Mouse (Mus musculus): ENCODE results near the gene Zfyve21. TPM values are rescaled to one million over a fixed set of nuclear protein-coding genes. Genes with fewer than 3 reads are reported as not detected.

The Zfyve21 gene
- polyA plus RNA-seq, 1 experiment from 2014 or later, result 95.6 TPM

DNA sequence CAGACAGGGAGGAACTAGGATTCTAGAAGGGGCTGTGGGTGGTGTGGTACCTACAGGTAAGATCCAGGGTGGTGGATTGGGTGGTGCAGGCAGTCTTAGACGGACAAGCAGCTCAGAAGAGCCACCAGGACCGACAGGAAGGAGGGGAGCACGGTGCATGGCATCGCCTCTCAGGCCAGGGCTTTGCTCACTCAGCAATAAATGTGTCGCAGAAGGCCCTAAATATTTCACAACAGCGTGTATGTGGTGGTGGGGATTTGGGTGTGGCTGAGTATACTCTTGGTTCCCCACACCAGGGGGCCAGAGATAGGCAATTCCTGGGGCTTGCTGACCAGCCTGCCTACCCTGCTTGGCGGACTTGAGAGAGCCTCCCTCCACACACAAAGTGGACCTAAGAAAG is 6.7 kb downstream of the Zfyve21 start:
- H3K36me3 ChIP-seq (ENCODE audit: control insufficient read depth, insufficient read depth, low read length), result peaks cover 26% of the 10 kb centered on the region
- peaks cover 50% of the 10 kb centered on the region for H3K4me1 ChIP-seq (replicated peaks; ENCODE audit: control insufficient read depth, insufficient read depth, low read length)
- 69% methylated on average over 7 of the region's 7 CpGs for WGBS
- no peak for DNase-seq (ENCODE audit: low spot score)
- no peaks in the 10 kb centered on the region for H3K9me3 ChIP-seq (ENCODE audit: control insufficient read depth, low read length)
- H3K27ac ChIP-seq (ENCODE audit: low read depth, low read length), result no peak overlapping the region
- no peak overlapping the region for H3K4me2 ChIP-seq
- ATAC-seq (replicated peaks; ENCODE audit: low FRiP score), result no peak
- no peak overlapping the region; the same call in 1 of the 2 replicates for H3K9ac ChIP-seq (ENCODE audit: low read depth, low read length)
- no peak overlapping the region for H3K4me3 ChIP-seq (ENCODE audit: low read depth, low read length)
- H3K27me3 ChIP-seq (replicated peaks; ENCODE audit: control insufficient read depth, insufficient read depth, low read length), result no peaks in the 10 kb centered on the region

DNA sequence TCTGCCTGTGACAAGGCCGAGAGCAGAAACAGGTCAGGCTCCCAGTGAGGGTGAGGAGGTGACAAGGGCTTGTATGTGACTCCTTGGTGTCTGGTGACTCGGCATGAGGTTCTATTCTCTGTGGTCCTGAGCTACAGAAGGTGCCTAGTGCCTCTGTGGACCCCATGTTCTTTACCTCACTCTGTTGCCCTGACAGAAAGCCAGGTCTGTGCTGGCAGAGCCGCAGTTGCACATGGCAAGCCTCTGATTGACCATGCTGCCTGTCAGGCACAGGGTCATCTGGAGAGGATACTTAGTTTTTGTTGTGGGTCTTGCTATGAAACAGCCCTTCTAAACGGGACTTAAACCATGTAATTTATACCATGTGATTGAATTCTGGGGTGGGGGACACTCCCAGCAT is 8.0 kb downstream of the Zfyve21 start:
- Histone ChIP-seq H3K9me3 (ENCODE audit: control insufficient read depth, low read length) (no peaks in the 10 kb centered on the region), H3K27me3 (replicated peaks; ENCODE audit: control insufficient read depth, insufficient read depth, low read length) (no peaks in the 10 kb centered on the region), H3K4me2 (no peak overlapping the region), H3K36me3 (ENCODE audit: control insufficient read depth, insufficient read depth, low read length) (peaks cover 37% of the 10 kb centered on the region), H3K4me1 (replicated peaks; ENCODE audit: control insufficient read depth, insufficient read depth, low read length) (peaks cover 38% of the 10 kb centered on the region), H3K4me3 (ENCODE audit: low read depth, low read length) (no peak overlapping the region), H3K9ac (ENCODE audit: low read depth, low read length) (no peak overlapping the region), H3K27ac (ENCODE audit: low read depth, low read length) (no peak overlapping the region)
- 75% methylated on average over 4 of the region's 4 CpGs for WGBS
- no peak for DNase-seq (ENCODE audit: low spot score)
- no peak for ATAC-seq (replicated peaks; ENCODE audit: low FRiP score)

DNA sequence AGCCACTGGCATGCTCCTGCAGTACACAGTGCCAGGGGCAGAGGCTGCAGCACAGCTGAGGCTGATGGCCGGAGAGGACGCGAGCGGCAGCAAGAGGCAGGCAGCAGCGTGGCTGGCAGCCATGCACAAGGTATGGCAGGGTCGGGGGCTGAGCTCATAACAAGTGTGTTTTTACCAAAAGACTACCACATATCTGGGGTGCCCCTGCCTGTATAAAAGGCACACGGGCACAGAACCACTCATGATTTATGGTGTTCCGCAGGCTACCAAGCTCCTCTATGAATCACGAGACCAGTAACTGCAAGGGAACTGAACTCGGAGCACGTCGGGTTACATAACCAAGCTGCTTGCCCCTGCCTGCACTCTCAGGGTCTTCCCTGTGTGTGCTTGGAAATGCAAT is 13.6 kb downstream of the Zfyve21 start:
- no peaks in the 10 kb centered on the region for H3K9me3 ChIP-seq (ENCODE audit: control insufficient read depth, low read length)
- H3K27ac ChIP-seq (ENCODE audit: low read depth, low read length), result no peak overlapping the region
- no peak overlapping the region for H3K9ac ChIP-seq (ENCODE audit: low read depth, low read length)
- no peak overlapping the region for H3K4me2 ChIP-seq
- peaks cover under 1% of the 10 kb centered on the region for H3K4me1 ChIP-seq (replicated peaks; ENCODE audit: control insufficient read depth, insufficient read depth, low read length)
- H3K4me3 ChIP-seq (ENCODE audit: low read depth, low read length), result no peak overlapping the region
- ATAC-seq (replicated peaks; ENCODE audit: low FRiP score), result no peak
- DNase-seq (ENCODE audit: low spot score), result no peak
- 95% methylated on average over 12 of the region's 12 CpGs for WGBS
- no peaks in the 10 kb centered on the region for H3K27me3 ChIP-seq (replicated peaks; ENCODE audit: control insufficient read depth, insufficient read depth, low read length)
- peaks cover 58% of the 10 kb centered on the region for H3K36me3 ChIP-seq (ENCODE audit: control insufficient read depth, insufficient read depth, low read length)

DNA sequence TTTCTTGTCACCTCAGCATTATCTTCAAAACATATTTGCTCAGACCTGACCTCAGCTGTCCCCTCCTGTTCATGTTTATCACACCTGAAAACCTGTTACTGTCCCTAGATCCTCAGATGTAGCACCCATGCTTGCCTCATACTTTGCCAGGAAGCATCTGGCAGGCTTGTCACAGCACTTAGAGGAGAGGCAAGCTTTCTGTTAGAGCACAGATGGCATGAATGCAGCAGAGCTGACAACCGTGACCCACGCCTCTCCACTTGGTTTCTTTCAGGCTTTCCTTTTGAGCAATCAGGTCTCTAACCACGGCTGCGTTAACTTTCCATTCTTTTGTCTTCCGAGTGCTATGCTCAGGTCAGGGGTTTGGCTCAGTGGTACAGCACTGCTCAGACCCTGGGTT is 15.5 kb downstream of the Zfyve21 start:
- H3K9me3 ChIP-seq (ENCODE audit: control insufficient read depth, low read length), result no peaks in the 10 kb centered on the region
- no peaks in the 10 kb centered on the region for H3K27me3 ChIP-seq (replicated peaks; ENCODE audit: control insufficient read depth, insufficient read depth, low read length)
- WGBS, result 95% methylated on average over 5 of the region's 5 CpGs
- DNase-seq (ENCODE audit: low spot score) (no peak), ATAC-seq (replicated peaks; ENCODE audit: low FRiP score) (no peak)
- H3K36me3 ChIP-seq (ENCODE audit: control insufficient read depth, insufficient read depth, low read length), result peaks cover 53% of the 10 kb centered on the region
- no peak overlapping the region for H3K4me3 ChIP-seq (ENCODE audit: low read depth, low read length)
- H3K4me2 ChIP-seq, result no peak overlapping the region
- H3K27ac ChIP-seq (ENCODE audit: low read depth, low read length), result no peak overlapping the region
- peaks cover 14% of the 10 kb centered on the region for H3K4me1 ChIP-seq (replicated peaks; ENCODE audit: control insufficient read depth, insufficient read depth, low read length)
- H3K9ac ChIP-seq (ENCODE audit: low read depth, low read length), result no peak overlapping the region

DNA sequence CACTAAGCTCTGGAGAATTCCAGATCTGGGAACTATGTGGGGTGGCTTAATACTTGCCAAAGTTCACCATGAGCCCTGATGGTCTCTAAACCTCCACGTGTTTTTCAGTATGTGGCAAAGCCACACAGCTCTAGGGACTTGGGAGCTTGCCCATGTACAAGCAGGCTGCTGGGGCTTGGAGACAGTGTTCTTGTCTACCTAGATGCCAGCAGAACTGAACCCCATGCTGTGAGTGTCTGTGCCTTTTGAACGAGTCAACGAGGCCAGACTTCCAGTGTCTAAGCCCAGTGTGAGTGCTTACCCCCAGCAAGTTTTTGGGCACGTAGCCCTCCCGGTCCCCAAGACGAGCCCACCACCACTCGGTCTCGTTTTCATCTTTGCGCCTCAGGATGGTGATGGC is 16.0 kb downstream of the Zfyve21 start:
- Histone ChIP-seq H3K9ac (ENCODE audit: low read depth, low read length) (no peak overlapping the region), H3K4me1 (replicated peaks; ENCODE audit: control insufficient read depth, insufficient read depth, low read length) (peaks cover 14% of the 10 kb centered on the region), H3K4me2 (no peak overlapping the region), H3K27ac (ENCODE audit: low read depth, low read length) (no peak overlapping the region), H3K36me3 (ENCODE audit: control insufficient read depth, insufficient read depth, low read length) (peaks cover 49% of the 10 kb centered on the region), H3K27me3 (replicated peaks; ENCODE audit: control insufficient read depth, insufficient read depth, low read length) (no peaks in the 10 kb centered on the region), H3K4me3 (ENCODE audit: low read depth, low read length) (no peak overlapping the region), H3K9me3 (ENCODE audit: control insufficient read depth, low read length) (no peaks in the 10 kb centered on the region)
- no peak for DNase-seq (ENCODE audit: low spot score)
- ATAC-seq (replicated peaks; ENCODE audit: low FRiP score), result no peak
- 88% methylated on average over 9 of the region's 9 CpGs for WGBS

DNA sequence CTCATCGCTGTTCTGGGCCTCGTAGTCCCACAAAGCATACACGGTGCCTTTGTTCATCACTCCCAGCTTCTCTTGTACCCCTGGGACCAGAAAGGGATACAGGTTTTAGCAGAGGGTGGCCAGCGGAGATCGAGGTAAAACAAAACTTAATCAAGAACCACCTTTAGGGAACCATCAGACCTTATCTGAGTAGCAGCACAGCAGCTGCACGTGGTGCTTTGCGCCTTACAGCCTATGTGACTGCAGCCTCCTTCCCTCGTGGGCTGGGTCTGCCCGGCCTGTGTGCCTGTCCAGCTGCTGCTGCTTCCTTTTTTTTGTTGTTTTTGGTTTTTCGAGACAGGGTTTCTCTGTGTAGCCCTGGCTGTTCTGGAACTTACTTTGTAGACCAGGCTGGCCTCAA is 16.4 kb downstream of the Zfyve21 start:
- Histone ChIP-seq H3K36me3 (ENCODE audit: control insufficient read depth, insufficient read depth, low read length) (peaks cover 45% of the 10 kb centered on the region), H3K4me1 (replicated peaks; ENCODE audit: control insufficient read depth, insufficient read depth, low read length) (peaks cover 14% of the 10 kb centered on the region), H3K4me2 (no peak overlapping the region), H3K9me3 (ENCODE audit: control insufficient read depth, low read length) (no peaks in the 10 kb centered on the region), H3K27me3 (replicated peaks; ENCODE audit: control insufficient read depth, insufficient read depth, low read length) (no peaks in the 10 kb centered on the region), H3K4me3 (ENCODE audit: low read depth, low read length) (no peak overlapping the region), H3K9ac (ENCODE audit: low read depth, low read length) (no peak overlapping the region), H3K27ac (ENCODE audit: low read depth, low read length) (no peak overlapping the region)
- WGBS, result 67% methylated on average over 10 of the region's 10 CpGs
- peak; percentile 27; the same call in 1 of the 2 replicates for ATAC-seq (replicated peaks; ENCODE audit: low FRiP score)
- no peak for DNase-seq (ENCODE audit: low spot score)

DNA sequence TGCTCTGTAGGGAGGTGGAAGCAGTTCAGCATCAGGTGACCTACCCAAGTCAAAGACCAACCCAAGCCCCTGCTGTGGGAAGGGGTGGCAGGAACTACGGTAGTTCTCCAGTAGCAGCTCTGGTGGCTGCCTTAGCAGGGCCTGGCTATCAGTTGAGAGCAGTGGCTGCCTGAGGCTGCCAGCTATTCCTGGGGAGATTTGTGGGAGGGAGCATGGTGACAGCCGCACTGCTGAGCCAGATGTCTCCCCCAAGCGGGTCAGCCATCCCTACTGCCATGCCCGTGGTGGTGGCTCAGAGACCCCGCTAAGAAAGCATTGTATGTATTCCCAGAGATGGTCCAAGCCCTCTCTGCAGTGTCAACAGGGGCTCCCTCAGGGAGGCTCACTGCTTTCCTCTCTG is 18.7 kb downstream of the Zfyve21 start:
- H3K27ac ChIP-seq (ENCODE audit: low read depth, low read length), result peak overlapping the region; percentile 52; the same call in 1 of the 2 replicates
- H3K4me2 ChIP-seq, result no peak overlapping the region
- DNase-seq (ENCODE audit: low spot score) (no peak), ATAC-seq (replicated peaks; ENCODE audit: low FRiP score) (peak; percentile 50)
- WGBS, result 80% methylated on average over 5 of the region's 5 CpGs
- peaks cover 31% of the 10 kb centered on the region for H3K36me3 ChIP-seq (ENCODE audit: control insufficient read depth, insufficient read depth, low read length)
- no peaks in the 10 kb centered on the region for H3K27me3 ChIP-seq (replicated peaks; ENCODE audit: control insufficient read depth, insufficient read depth, low read length)
- H3K4me1 ChIP-seq (replicated peaks; ENCODE audit: control insufficient read depth, insufficient read depth, low read length), result peaks cover 14% of the 10 kb centered on the region
- no peak overlapping the region for H3K4me3 ChIP-seq (ENCODE audit: low read depth, low read length)
- H3K9me3 ChIP-seq (ENCODE audit: control insufficient read depth, low read length), result no peaks in the 10 kb centered on the region
- H3K9ac ChIP-seq (ENCODE audit: low read depth, low read length), result no peak overlapping the region

DNA sequence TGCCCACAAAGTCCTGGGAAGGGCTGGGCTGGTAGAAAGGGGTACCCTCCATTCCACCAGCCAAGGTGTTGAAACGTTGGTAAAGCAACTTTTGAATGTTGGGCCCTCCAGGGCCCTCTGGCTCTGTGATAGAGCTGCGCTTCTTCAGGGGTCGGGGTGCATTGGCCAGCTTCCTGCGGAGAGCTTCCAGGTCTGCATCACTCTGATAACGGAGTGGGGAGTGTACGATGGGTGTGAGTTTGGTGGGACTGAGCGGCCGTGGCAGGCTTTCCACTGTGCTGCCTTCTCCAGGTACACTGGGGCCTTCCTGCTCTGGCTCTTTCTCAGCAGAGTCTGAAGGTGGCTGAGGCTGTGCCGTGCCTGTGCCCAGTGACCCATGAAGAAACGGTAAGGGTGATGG is 19.5 kb downstream of the Zfyve21 start:
- Histone ChIP-seq H3K27me3 (replicated peaks; ENCODE audit: control insufficient read depth, insufficient read depth, low read length) (no peaks in the 10 kb centered on the region), H3K27ac (ENCODE audit: low read depth, low read length) (peak overlapping the region; percentile 52; the same call in 1 of the 2 replicates), H3K9me3 (ENCODE audit: control insufficient read depth, low read length) (no peaks in the 10 kb centered on the region), H3K4me2 (peak overlapping the region; percentile 29), H3K4me1 (replicated peaks; ENCODE audit: control insufficient read depth, insufficient read depth, low read length) (peaks cover 14% of the 10 kb centered on the region), H3K36me3 (ENCODE audit: control insufficient read depth, insufficient read depth, low read length) (peaks cover 30% of the 10 kb centered on the region), H3K4me3 (ENCODE audit: low read depth, low read length) (no peak overlapping the region), H3K9ac (ENCODE audit: low read depth, low read length) (peak overlapping the region; percentile 7; the same call in 1 of the 2 replicates)
- ATAC-seq (replicated peaks; ENCODE audit: low FRiP score) (peak; percentile 88), DNase-seq (ENCODE audit: low spot score) (no peak)
- WGBS, result 54% methylated on average over 10 of the region's 10 CpGs

DNA sequence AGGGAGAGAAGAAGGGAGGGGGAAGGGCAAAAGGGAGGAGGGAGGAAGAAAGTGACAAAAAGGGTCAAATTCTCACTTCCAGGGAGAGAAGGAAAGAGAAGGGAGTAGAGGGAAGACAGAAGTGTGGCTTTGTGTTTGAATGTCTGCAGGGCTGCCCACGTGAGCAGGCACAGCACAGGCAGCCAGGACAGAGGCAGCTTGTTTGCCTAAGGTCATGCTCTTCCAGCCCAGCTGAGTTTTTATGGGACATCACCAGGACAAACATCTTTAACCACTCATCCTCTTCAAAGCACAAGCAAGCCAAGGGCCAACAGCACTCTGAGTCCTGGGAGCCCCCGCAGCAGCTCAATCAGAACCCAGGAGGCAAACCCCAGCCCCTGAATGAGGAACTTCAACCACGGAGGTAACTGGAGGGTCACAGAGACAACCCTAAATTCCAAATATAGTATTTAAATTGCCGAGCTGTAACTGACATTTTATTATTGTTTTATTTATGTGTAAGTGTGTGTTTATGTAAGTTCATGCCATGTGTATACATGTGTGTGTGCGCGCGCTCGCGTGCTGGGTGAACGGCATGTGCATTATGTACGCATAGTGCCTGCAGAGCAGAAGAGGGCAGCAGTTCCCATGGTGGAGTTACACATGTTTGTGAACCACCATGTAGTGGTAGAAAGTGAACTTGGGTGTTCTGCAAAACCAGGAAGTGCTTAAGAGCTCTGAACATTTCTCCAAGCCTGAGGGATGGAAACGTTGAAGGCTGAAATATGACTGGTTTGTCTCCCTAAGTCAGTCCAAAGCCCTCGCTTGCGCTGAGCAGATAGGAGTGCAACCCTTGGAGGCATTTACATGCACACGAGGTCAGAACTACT is 28.8 kb downstream of the Zfyve21 start:
- DNase-seq (ENCODE audit: low spot score) (no peak), ATAC-seq (replicated peaks; ENCODE audit: low FRiP score) (no peak; the same call in 1 of the 2 replicates)
- 80% methylated on average over 15 of the region's 15 CpGs for WGBS
- no peak overlapping the region for H3K9ac ChIP-seq (ENCODE audit: low read depth, low read length)
- H3K9me3 ChIP-seq (ENCODE audit: control insufficient read depth, low read length), result no peaks in the 10 kb centered on the region
- no peak overlapping the region for H3K4me3 ChIP-seq (ENCODE audit: low read depth, low read length)
- no peak overlapping the region for H3K4me2 ChIP-seq
- no peaks in the 10 kb centered on the region for H3K27me3 ChIP-seq (replicated peaks; ENCODE audit: control insufficient read depth, insufficient read depth, low read length)
- H3K4me1 ChIP-seq (replicated peaks; ENCODE audit: control insufficient read depth, insufficient read depth, low read length), result peaks cover 3% of the 10 kb centered on the region; the same call in 1 of the 2 replicates
- peaks cover 12% of the 10 kb centered on the region; the same call in 1 of the 2 replicates for H3K36me3 ChIP-seq (ENCODE audit: control insufficient read depth, insufficient read depth, low read length)
- H3K27ac ChIP-seq (ENCODE audit: low read depth, low read length), result no peak overlapping the region
